Mouse (Mus musculus) layer of hippocampus, postnatal 10 days (tissue): ENCODE results near the gene Abcf3. TPM values are rescaled to one million over a fixed set of nuclear protein-coding genes. Genes with fewer than 3 reads are reported as not detected.

Experiments used
- DNase-seq, 2 experiments: peaks; one replicate each; pipeline ENCODE4 v3.0.0; 2021; ENCODE audit warnings: low spot score in 2 of 2
- total RNA-seq, 2 experiments: library from RNA; stranded (reverse); gene quantifications; 2 replicates each; pipeline ENCODE4 v1.2.3; 2021

Abcf3 gene
- total RNA-seq, 2 experiments from 2014 or later = 61.3 to 90.1 TPM

- DNase-seq = no peak
Measured at GRCm38 (mm10) chr16:20539649-20540048, 8.7 kb upstream of the Abcf3 start.

- DNase-seq = no peak
Measured at GRCm38 (mm10) chr16:20540438-20540837, 7.9 kb upstream of the Abcf3 start.

- no peak for DNase-seq
Measured at GRCm38 (mm10) chr16:20545696-20546095, 2.7 kb upstream of the Abcf3 start.

GRCm38 (mm10) chr16:20547423-20547822, 954 bp upstream of the Abcf3 start:
- no peak for DNase-seq

- no peak for DNase-seq
Measured at GRCm38 (mm10) chr16:20549161-20549560, 784 bp downstream of the Abcf3 start.

- DNase-seq = no peak
Measured at GRCm38 (mm10) chr16:20551691-20552090, 3.3 kb downstream of the Abcf3 start.

GRCm38 (mm10) chr16:20552594-20552993, 4.2 kb downstream of the Abcf3 start:
- no peak for DNase-seq

- no peak for DNase-seq
Measured at GRCm38 (mm10) chr16:20555000-20555399, 6.6 kb downstream of the Abcf3 start.

GRCm38 (mm10) chr16:20557381-20557780, 9.0 kb downstream of the Abcf3 start:
- DNase-seq = no peak

- no peak for DNase-seq
Measured at GRCm38 (mm10) chr16:20565075-20565474, 16.7 kb downstream of the Abcf3 start.

GRCm38 (mm10) chr16:20589366-20589938, 41.1 kb downstream of the Abcf3 start, which contains the start of gene Vwa5b2:
TSS of gene Vwa5b2 (plus strand) at chr16:20589471.
- DNase-seq = peak; percentile 48

- peak in 1 of 2 experiments; percentile 63 for DNase-seq
Measured at GRCm38 (mm10) chr16:20589939-20590679, 41.7 kb downstream of the Abcf3 start.

GRCm38 (mm10) chr16:20590680-20591038, 42.3 kb downstream of the Abcf3 start:
- DNase-seq = no peak

GRCm38 (mm10) chr16:20591076-20591705, 42.8 kb downstream of the Abcf3 start:
- no peak for DNase-seq

- no peak for DNase-seq
Measured at GRCm38 (mm10) chr16:20595060-20595673, 46.8 kb downstream of the Abcf3 start.

- DNase-seq = no peak
Measured at GRCm38 (mm10) chr16:20595737-20596136, 47.4 kb downstream of the Abcf3 start.

GRCm38 (mm10) chr16:20596687-20597441, 48.5 kb downstream of the Abcf3 start:
- DNase-seq = no peak

GRCm38 (mm10) chr16:20600511-20600910, 52.1 kb downstream of the Abcf3 start:
- DNase-seq = no peak

GRCm38 (mm10) chr16:20604705-20605104, 56.3 kb downstream of the Abcf3 start:
- DNase-seq = no peak

- DNase-seq = peak; percentile 82 to 84
Measured at GRCm38 (mm10) chr16:20610501-20611356, 62.4 kb downstream of the Abcf3 start.
